Mouse (Mus musculus) cerebellum, postnatal 10 days (tissue): ENCODE data around the gene Lgr6.

Source experiments
- DNase-seq, 2 experiments: peaks; one replicate each; pipeline ENCODE4 v3.0.0; 2021; ENCODE audit warnings: mixed read lengths in 2 of 2

The Lgr6 gene

GRCm38 (mm10) chr1:135105124-135105523 is at the start of gene Lgr6:
TSS of gene Lgr6 (minus strand) at chr1:135105276.
- DNase-seq = no peak

DNA sequence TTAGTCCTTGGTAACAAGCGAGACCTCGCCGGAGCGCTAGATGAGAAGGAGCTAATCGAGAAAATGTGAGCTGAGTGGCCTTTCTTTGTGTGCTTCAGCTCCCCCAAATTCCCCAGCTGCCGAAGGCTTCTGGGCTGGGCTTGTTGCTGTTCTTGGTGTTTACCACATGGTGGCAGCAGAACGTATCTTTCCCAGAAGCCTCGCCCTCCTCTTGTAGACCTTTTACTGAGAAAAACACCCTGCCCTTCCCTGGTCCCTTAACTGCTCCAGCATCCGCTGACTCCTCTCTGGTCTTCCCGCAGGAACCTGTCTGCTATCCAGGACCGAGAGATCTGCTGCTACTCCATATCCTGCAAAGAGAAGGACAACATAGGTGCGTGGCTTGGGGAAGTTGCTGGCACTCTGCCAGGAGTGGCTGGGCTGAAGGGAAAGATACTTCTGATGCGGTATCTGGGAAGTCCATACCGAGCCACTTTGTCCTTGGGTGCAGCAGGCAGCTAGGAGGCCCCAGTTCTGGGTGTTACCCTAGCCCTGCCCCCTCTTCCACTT is 49.4 kb upstream of the Lgr6 start:
- peak; percentile 86 to 90 for DNase-seq

GRCm38 (mm10) chr1:135154011-135154410 is 48.9 kb upstream of the Lgr6 start:
- DNase-seq = no peak

DNA sequence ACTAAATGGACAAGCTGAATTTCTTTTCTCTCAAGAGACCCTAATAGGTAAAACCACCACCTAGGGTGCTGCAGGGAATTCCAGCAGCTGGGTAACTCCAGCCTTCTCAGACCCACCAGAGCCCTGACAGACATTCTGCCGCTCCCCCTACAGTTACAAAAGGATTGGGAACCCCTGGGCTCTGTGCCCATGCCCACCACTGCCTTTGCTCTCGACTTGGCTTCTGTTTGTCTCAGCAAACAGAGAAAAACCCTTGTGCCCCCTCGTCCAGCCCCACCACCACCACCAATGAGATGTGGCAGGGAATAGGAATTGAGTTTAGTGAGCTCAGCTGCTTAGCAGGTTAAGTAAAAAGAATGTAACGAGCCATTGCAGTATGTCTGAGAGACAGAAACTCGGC is 43.9 kb upstream of the Lgr6 start:
- DNase-seq = peak; percentile 57 to 70

GRCm38 (mm10) chr1:135148476-135148875 is 43.4 kb upstream of the Lgr6 start:
- no peak for DNase-seq

- DNase-seq = no peak
These were observed 42.6 kb upstream of the Lgr6 start for GRCm38 (mm10) chr1:135147702-135148058.

- peak; percentile 89 for DNase-seq
These were observed 42.0 kb upstream of the Lgr6 start for GRCm38 (mm10) chr1:135146946-135147701.

GRCm38 (mm10) chr1:135146077-135146945 is 41.2 kb upstream of the Lgr6 start, which contains the start of gene Arl8a:
TSS of gene Arl8a (plus strand) at chr1:135146824.
- DNase-seq = peak; percentile 93 to 96

GRCm38 (mm10) chr1:135143940-135144339 is 38.9 kb upstream of the Lgr6 start:
- DNase-seq = no peak

DNA sequence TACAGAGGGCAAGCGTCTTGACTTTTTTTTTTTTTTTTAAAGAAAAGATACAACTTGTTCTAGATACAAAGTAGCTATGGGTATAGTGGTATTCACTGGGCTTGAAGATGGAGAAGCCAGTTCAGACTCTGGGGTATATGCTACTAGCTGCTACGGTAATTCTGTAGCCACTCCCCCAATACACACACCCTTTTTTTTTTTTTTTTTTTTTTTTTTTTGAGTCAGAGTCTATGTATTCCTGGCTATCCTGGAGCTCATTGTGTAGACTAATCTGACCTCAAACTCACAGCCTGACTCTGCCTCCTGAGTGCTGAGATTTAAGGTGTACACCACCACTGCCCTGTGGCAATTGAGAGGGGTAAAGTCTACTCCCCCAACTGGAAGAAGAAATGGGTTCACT is 37.4 kb upstream of the Lgr6 start:
- DNase-seq = no peak

GRCm38 (mm10) chr1:135139906-135140305 is 34.8 kb upstream of the Lgr6 start:
- DNase-seq = no peak

DNA sequence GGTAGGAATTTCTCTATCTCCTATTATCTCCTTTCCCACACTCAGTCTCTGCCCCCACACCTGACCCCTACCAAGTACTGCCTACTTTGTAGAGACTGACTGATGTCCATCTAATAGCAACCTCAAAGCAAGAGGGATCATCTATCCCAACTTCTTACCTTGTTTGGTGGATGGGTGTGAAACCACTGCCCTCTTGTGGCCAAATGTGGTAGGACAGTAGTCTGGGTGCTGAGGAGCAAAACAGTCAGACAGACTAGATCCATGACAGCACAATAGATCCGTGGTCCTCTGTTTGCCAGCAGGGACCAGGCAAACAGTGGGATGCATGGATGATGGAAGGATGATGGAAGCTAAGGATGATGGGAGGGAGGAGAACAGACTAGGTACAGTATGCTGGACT is 31.4 kb upstream of the Lgr6 start:
- DNase-seq = peak; percentile 84 to 87

- DNase-seq = no peak
These were observed 30.2 kb upstream of the Lgr6 start for GRCm38 (mm10) chr1:135135111-135135787.

GRCm38 (mm10) chr1:135133678-135134435 is 28.8 kb upstream of the Lgr6 start:
- no peak for DNase-seq

DNA sequence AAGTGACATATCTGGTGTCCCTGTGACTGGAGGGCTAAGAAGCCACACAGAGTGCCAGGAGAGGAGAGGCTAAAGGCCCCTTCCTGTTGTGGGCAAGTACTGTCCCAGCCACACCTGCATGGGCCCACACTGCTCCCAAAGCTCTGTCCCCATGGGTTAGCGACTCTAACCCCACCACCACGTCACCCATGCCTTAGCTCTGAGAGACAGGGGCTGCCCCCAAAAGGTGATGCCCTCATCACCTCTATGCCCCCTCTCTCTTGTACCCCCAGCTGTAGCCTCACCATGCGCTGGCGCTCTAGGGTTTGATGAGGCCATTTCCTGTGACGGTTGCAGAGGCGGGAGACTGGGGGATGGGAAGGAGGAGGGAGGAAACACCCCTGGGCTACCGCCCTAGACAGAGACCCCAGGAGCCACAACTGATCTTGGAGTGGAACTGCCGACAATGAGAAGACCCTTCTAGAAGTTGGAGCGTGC is 27.9 kb upstream of the Lgr6 start:
- no peak for DNase-seq

- peak; percentile 83 for DNase-seq
These were observed 27.4 kb upstream of the Lgr6 start, which contains the start of gene Ptpn7 for GRCm38 (mm10) chr1:135132473-135132872. TSS of gene Ptpn7 (plus strand) at chr1:135132700.

DNA sequence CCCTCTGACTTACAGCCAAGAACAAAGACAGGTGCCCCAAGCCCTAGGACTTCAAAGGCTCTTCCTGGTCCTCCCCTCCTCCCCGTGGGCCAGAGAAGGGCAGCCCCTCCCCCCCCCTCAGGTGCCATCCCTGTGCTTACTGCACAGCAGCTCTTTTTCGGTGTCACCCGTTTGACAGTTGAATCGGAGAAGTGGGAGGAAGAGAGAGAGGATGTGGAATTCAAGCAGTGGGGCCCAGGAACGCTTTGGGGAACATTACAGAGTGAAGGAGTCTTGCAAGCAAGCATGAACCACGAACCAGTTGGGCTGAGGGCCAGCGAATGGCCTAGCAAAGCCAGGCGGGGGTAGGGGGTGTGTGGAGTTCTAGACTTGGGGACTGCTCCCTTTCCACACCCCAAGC is 26.5 kb upstream of the Lgr6 start:
- DNase-seq = no peak

DNA sequence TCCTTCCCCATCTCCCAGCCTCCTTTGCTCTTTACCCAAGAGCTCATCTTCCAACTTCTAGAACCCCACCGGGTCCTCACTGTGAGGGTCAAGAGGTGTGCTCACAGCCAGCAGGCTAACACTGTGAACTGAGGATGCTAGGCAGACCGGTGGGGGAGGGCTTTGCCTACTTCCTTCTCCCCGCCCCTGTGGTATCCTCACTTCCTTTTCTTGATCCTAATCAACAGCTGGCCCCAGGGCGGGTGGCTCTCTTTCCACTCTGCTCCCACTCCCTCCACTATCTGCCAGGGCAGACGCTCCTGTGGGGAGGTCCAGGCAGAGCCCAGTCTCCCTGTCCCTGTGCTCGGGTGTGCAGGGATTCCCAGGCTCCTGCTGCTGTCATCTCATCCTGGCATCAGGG is 26.0 kb upstream of the Lgr6 start:
- no peak for DNase-seq

DNA sequence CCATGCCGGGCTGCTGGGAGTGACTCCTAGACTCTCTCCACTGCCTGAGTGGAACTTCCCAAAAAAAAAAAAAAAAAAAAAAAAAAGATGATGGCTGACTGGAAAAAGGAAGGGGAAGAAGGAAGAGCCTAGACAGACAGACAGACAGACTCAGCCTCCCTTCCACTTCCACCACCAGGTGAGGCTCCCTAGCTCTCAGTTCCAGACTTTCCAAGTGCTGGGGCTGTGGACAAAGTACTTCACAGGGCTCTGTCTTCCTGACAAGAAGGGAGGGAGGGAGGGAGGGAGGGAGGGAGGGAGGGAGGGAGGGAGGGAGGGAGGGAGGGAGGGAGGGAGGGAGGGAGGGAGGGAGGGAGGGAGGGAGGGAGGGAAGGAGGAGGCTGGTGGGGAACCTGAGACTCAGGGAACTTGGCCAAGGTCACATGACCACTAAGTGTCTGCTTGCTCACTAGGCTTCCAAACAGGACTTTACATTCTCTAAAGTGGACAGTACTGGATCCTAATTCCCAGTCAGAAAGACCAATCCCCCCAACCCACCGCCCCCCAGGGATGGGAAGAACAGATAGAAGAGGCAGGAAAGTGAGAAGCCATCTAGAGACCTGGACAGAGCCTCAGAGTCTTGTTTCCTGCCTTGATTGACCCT is 25.4 kb upstream of the Lgr6 start:
- no peak for DNase-seq

DNA sequence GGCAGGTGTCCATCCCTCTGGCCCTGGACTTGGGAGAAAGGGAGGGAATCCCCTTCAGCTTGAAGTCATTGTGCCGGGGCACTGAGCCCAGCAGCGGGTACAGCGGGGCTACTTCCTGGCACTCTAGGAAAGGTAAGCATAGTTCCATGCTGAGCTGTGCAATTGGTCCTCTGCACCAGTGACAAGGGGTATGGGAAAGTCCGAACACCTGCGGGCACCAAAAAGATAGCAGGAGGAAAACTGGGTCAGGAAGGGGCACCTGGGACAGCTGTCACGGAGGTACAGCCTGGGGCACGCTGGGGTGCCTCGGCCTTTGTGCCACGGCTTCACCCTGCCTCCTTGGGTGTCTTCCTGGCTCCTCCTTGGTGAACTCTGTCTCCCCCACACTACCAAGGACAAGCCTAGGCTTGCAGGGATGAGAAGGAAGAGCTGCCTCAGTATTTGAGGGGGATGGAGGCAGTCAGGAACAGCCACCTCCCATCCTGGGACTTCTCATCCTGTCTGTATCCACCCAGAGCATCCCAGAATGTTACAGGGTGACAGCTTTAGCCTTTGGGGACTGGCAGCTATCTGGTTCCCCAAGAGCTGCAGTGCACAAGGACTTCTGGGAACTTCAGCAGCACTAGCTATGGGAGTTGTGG is 24.6 kb upstream of the Lgr6 start:
- DNase-seq = no peak

DNA sequence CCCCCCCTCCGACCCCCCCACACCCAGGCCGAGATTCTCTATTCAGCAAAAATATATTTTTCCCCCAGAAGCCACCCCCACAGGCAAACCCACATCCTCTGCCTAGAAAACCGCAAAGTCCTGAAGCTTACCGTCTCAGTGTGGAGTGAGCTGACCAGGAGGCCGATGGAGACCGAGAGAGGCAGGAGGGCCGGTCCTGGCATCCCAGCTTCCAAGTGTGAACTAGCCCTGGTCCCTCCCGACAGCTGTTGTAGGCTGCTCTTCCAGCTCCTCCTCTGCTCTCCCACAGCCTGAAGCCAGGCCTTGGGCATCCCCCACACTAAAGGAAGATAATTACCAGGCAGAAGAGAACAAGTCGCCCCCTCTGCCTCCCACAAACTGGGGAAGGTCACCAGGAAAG is 23.9 kb upstream of the Lgr6 start:
- DNase-seq = no peak
